Mouse (Mus musculus): ENCODE data around the gene Ptprb. TPM values are rescaled to one million over a fixed set of nuclear protein-coding genes. Genes with fewer than 3 reads are reported as not detected.

Ptprb gene
- total RNA-seq, 2 experiments from 2014 or later, result 16.3 to 23.0 TPM

DNA sequence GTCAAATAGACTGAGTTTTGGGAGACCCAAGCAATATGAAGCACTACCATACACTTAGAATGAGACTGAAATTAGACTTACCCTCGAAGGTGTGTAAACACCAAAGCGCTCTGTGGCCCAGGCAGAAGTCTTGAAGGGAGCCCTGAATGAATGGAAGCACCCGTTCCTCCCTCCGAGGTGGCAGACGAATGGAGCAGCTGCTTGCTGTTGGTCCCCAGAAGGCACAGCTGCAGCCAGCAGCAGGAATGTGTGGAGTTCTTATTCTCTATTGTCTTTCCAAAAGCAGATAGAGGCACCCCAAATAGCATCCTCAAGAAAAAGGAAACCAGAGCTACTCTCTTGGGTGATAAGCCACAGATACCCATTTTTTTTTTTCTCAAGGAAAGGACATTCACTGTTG lies 79.0 kb downstream of the Ptprb start:
- intact Hi-C loops (cut with DNase I), result no loop called here
- no peak for DNase-seq (ENCODE audit: low spot score in 2 of 2)

DNA sequence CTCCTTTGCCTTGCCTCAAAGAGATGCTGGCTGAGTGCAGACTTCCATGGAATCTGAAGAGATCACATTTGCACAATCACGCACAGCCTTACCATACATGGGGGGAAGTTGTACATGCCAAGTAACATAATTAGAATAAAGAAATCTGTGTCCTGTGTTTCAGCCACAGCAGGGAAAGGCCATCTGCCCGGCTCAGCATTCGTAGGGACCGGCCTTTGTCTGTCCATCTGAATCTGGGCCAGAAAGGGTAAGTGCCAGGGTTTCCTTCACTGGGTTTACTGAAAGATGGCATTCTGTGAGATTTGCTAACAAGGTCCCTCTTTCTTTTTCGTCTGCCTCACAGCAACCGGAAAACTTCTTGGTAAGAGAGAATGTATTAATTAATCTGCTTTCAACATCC lies 86.9 kb downstream of the Ptprb start:
- peak; percentile 34 to 59 for DNase-seq (ENCODE audit: low spot score in 2 of 2)
- intact Hi-C loops (cut with DNase I), result no loop called here

DNA sequence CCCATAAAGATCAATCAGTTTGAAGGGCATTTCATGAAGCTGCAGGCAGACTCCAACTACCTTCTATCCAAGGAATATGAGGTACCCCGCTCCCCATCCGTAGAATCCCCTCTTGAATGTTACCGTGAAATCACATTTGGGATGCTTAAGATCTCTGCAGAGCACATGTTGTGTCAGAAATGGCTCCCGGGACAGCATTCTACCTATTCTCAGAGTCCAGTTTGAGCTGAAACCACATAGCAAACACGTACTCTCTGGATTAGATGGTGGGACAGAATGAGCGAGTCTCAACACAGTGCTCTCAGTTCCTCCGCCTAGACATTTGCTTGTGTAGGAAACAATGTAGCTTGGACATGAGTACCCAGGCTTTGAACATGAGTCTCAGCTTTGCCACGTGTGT lies 87.3 kb downstream of the Ptprb start:
- no peak for DNase-seq (ENCODE audit: low spot score in 2 of 2)
- intact Hi-C loops (cut with DNase I), result no loop called here

DNA sequence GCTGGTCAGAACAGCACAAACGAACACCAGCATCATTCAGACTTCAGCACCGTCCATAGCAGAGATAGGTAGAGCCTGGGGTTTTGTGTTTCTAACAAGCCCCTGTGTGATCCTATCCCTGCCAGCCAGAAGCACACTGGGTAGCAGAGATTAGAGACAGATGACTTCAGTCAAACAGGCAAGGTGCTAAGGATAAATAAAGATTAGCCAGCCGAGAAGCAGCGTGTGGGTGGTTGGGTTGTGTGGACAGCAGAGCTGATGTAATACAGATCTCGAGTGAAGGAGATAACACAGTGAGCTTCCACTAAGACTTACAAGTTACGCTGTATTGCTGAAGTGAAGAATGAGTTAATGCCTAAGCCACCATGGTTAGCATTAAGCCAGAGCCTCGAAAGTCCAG lies 89.4 kb downstream of the Ptprb start:
- peak; percentile 13 to 64 for DNase-seq (ENCODE audit: low spot score in 2 of 2)
- intact Hi-C loops (cut with DNase I), result no loop called here

DNA sequence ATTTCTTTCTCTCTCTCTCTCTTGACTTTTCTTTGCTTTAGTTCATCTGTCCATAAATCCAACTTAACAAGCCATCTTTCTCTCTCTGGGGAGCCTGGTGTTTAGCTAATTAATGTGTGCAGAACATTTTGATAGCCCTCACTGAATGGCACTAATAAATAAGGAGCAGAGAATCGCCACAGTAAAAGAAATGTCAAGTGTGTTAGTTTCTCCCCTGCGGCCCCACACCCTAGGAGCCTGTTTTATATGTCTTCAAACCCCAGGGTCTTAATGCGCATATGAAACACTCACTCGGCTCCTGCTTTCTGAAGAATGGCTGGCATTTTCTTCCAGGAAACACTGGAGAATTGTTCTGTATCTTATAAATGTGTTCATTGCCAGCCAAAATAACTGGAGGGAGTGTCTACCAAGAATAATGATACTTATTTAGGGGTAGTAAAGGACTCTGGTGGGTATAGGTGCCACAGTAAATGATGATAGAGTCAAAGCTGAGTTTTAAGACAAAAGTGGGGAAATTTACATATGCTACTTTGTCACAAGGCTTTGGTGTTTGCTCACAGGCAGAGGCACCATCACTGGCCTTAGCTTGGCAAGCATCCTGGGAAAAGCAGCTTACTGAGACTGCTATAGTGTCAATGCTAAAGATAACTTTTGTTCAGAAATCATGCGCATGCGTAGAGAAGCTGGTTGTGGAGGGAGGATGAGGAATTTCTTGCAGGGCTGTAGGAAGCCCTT lies 95.8 kb downstream of the Ptprb start:
- intact Hi-C loops (cut with DNase I), result loop anchor here (5.0 kb wide), 1 partner anchor 61 kb away; no protein-coding TSS in a partner anchor
- peak; percentile 16 to 67 for DNase-seq (ENCODE audit: low spot score in 2 of 2)

DNA sequence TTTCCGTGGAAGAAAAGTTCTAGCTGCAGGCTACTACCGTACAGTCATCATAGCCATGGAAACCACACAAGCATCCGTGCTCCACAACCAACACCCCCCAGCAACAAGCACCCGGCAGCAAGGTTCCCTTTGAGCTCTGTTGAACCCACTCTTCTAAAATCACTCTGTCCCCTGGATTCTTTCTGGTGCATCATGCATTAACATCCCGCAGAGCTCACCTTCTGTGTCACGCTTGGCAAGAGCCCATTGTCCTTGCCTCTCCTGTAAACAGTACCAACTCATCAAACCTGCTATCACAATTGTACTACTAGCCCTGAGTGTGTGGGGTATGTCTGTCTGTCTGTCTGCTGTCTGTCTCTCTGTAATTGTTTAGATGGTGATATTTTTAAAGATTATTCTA lies 98.8 kb downstream of the Ptprb start:
- DNase-seq (ENCODE audit: low spot score in 2 of 2), result no peak
- intact Hi-C loops (cut with DNase I), result loop anchor here (5.0 kb wide), 1 partner anchor 58 kb away; no protein-coding TSS in a partner anchor

DNA sequence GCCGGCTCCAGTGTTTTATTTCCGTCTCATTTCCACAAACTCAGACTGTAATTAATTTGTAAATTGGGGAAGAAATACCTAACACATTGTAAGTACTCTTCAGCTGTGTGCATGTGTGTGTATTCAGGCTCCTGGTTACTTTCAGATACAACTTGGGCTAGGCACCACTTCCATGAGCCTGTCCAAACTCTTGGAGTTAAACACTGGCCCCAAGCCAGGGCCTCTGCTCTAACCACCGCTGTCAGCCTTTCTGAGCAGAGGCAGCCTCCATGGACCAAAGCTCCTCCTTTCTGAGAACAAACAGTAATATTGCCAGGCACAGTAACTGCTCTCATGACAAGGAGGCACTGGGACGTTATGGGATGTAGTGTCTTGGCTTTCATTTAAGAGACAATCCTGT lies 101.5 kb downstream of the Ptprb start:
- intact Hi-C loops (cut with DNase I), result no loop called here
- DNase-seq (ENCODE audit: low spot score in 2 of 2), result no peak

DNA sequence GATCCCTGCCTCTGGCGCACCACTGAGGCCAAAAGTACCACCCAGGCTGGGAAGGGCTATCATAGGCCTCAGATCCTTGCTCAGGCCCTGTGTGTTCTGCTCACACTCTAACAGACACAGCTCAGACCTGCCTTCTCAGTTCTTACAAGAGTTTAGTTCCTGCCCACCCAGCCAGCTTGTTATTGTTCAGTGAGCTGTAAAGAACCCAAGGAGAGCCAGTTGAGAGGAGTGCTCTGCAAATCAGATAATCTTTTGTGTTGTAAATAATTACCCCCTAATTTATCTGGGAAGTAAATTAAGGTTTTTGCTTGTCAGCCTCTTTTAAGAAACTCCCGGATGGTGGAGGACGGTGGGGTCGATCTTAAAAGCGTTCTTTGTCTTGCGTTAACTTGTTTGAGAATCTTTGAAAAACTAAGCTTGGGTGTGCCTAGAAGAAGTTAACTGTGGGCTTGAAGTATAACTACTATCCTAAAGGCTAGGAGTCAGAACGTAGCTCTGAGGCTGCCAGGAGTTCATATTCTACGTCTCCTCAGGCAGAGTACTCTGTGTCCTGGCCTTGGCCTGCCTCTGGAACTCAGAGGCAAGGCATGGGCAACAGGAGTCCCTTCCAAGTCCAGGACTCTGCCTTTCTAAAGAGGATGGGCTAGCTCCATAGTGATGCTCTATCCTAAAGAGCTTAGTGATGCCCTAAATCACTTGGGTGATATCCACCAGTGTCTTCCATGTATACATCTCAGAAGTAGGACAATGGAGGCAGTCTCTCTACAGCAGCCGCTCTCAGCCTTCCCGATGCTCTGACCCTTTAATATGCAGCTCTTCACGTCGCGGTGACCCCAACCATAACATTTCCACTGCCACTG lies 107.7 kb downstream of the Ptprb start:
- intact Hi-C loops (cut with DNase I), result no loop called here
- DNase-seq (ENCODE audit: low spot score in 2 of 2), result no peak

DNA sequence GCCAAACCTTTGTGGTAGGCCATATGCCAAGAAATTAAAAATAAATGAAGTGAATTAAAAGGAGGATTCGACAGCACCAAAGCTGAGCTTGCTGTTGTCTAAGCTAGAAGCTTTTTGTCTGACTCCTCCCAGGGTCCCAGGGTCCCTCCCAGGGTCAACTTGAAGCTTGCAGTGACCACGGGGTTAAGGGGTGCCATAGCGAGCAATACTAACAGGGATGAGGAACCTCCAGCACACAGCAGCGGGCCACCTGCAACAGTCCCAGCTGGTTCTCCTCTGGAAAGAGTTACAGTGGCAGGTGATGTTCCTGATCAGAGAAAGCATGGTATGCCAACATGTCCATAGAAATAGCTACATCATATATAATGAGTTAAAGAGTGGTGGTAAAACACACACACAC lies 109.1 kb downstream of the Ptprb start:
- intact Hi-C loops (cut with DNase I), result no loop called here
- no peak for DNase-seq (ENCODE audit: low spot score in 2 of 2)

DNA sequence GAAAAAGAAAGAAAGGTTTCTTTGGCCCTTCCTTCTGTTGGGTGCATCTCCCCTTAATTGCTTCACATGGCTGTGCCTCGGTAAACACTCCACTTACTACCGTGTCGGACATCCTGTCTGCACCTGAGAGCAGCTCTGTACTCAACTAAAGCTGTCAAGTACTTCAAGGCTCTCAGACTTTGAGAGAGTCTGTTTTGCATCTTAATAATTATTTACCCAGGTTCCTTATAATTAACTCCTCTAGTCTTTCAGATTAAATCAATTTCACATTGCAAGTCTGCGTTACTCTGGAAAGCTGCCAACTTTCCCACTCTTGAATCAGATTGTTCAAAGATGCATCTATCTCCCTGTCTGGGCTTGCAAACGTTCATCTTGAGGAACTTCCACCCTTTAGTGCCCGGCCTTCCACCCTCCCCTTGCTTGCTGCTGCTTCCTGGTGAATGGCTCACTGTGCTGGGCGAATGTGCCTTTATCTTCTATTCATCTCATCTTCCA lies 111.1 kb downstream of the Ptprb start:
- DNase-seq (ENCODE audit: low spot score in 2 of 2), result peak in 1 of 2 experiments; percentile 17
- intact Hi-C loops (cut with DNase I), result no loop called here

DNA sequence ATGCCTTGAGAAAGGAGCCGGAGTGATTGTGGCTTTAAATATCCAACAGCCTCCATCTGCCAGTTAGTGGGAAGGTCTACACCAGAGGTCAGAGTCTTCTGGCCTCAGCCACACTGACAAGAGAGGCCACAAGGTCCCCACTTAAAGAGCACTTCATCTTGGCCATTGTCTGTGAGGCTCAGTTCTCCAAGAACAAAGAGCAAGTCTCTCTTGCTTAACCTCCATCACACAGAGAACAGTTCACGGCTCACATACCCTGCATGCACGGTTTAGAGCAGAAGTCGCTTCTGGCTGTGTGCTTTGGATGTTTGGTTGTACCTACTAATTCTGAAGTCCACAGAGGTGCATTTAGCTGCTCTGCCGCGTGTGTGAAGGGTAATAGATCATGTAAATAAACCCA lies 113.5 kb downstream of the Ptprb start:
- no peak for DNase-seq (ENCODE audit: low spot score in 2 of 2)
- intact Hi-C loops (cut with DNase I), result no loop called here

DNA sequence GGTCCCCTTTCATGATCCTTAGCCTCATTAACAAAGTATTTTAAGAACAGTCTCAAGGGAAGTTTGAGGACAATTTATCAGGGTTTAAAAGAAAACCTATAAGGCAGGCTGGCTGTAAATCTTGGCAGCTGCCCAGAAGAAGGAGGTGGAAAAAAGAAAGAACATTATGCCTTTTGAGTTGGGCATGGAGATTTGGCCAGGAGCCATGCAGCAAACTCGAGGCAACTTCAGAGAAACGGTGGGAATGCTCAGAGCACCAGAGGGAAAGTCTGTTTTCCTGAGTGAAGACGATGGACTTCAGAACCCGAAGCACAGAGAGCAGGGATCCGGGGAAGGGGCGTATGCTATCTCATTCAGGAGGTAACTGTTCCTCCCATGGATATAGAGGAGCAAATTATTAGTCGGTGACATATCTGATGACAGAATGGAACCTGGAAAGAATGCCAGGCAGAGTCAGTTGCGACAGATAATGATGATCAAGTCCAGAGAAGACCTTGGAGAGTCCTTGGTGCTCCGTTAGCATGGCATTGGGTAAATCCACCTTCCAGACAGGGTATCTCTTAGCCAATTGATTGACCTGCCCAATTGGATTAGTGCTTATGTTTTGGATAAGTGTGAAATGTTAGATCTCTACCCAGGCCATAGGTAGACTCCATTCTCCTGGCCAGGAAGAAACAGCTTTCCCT lies 118.6 kb downstream of the Ptprb start:
- intact Hi-C loops (cut with DNase I), result no loop called here
- DNase-seq (ENCODE audit: low spot score in 2 of 2), result peak; percentile 63 to 67

DNA sequence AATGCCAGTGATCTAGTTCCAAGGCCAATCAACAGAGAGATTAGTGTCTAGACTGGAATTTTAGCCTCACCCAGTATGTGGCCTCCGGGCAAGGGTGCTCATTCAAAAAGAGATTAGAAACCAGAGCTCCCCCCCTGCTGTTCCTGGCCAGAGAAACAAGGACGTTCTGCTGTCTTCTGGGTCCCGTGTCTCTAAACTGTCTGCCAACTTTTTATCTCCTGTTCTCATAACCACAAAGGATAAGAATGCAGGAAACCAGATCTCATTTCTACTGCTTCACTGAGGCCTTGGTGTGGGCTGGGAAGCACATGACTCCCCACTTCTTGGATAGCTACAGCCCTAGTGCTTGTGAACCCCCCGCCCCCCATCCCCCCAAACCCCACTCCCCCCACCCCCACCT lies 119.3 kb downstream of the Ptprb start:
- intact Hi-C loops (cut with DNase I), result no loop called here
- DNase-seq (ENCODE audit: low spot score in 2 of 2), result no peak

DNA sequence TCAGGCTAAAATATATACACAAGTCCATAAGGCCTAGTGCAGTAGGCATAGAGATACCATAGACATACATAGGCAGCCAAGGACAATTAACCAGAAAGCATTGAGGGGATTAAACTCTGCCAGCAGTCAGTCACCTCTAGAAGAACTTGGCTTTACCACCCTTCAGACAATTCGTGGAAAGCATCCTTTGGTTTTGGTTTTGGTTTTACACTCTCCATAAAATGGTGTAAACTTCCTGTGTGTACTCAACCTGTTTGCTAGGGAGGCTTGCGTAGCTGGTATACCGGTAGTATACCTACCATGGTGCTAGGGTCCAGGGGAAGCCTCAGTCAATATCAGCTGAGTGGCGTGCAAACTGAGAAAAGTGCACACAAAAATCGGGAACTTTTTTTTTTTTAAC lies 121.0 kb downstream of the Ptprb start:
- DNase-seq (ENCODE audit: low spot score in 2 of 2), result no peak
- intact Hi-C loops (cut with DNase I), result no loop called here

DNA sequence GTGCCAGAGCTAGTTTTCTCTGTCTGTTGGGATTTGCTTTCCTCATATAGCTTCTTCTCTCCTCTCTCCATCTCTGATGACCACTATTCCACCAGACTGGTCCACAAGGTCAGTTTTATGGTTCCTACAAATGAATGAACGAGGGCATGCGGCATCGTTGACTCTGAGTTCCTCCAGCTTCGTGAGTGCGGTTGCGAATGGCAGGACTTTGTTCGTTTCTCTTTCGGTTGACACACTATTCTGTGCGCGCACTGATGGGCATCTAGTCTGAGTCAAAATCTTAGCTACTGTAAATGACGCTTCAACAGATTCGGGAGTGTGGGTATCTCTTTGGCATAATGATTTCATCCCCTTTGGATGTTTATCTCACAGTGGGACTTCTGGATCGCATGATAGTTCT lies 121.6 kb downstream of the Ptprb start:
- intact Hi-C loops (cut with DNase I), result no loop called here
- DNase-seq (ENCODE audit: low spot score in 2 of 2), result no peak

DNA sequence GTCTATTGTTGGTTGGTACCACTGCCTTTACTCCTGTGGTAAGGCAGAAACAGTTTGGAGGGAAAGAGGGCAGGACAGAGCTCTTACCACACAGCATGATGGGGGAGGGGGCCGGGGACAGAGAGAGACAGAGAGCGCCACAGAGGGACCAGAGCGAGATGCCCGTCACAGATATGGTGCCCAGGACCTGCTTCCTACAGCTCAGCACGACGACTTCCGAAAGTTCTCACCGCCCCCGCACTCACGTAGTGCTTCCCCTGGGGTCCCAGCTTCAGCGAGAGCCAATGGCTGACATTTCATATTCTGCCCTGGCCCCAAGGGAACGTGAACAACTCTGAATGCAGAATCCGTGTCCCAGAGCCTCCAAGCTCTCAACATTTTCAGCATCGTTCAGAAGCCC lies 122.2 kb downstream of the Ptprb start:
- intact Hi-C loops (cut with DNase I), result no loop called here
- DNase-seq (ENCODE audit: low spot score in 2 of 2), result no peak

DNA sequence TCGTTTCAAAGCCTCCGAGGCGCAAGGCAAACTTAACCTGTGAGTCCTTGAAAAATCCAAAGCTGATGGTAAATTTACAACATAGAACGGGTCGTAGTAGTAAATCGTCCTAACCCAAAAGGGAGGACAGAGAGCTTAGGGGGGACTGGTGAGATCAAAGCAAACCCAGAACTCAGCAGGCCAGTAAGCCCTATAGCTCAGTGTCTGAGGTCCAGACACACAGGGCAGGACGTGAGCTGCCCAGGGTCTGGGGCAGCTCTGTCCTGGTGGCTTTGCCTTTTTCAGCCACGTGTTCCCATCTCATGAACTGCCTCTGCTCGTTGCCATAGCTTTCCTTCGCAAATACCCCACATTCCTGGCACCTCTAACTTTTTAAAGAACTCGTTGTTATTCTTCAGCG lies 122.7 kb downstream of the Ptprb start:
- intact Hi-C loops (cut with DNase I), result no loop called here
- no peak for DNase-seq (ENCODE audit: low spot score in 2 of 2)

DNA sequence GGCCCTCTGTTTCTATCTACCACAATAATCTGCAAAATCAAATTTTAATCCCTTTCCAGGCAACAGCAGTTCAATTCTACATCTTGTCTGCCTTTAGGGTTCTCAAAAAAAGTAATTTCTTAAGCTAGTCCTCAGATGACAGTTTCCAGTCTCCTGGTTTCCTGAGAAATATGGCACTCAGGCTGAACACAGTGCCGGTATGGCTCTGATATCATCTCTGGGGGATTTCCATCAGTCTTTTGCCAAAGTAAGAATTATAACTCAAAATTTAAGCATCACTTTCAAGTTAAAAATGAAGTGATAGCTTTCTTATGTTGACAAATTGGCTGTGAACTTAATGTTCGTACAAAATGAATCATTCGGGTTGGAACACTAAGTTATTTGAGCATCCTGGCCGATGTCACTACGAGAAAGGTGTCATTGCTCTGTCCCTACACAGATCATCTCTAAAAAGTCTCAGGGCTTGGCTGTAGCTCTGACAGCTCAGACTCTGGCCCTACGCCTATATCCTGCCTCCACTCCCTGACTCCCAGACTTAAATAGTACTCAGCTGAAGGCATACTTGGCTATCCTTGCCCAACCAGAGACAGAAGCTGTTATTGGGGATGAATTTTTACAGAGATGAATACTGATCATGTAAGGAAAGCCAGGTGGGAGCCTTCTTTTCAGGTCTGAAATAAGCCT lies 127.6 kb downstream of the Ptprb start:
- peak in 1 of 2 experiments; percentile 77 for DNase-seq (ENCODE audit: low spot score in 2 of 2)
- intact Hi-C loops (cut with DNase I), result loop anchor here (1.0 to 5.0 kb wide), 3 partner anchors 26 to 112 kb away; partner anchors contain the start of gene Kcnmb4

DNA sequence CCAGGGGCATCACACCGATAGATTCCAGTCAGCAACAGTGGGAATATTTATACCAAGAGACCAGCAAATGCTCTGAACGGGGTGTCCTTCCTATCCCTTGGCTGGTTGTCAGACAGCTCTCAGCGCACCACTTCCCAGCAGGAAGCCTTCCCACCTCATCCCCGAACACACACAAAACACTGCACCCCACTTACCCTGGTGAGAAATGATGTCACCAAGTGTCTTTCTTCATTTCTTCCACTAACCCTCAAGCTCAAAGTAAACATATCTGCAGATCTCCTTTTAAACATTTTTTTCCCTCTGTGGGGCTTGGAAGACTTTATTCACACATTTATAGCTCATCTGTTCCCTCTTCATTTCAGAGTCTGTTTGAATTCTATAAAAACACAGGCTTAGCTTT lies 128.4 kb downstream of the Ptprb start:
- intact Hi-C loops (cut with DNase I), result loop anchor here (1.0 to 5.0 kb wide), 3 partner anchors 25 to 112 kb away; partner anchors contain the start of gene Kcnmb4
- DNase-seq (ENCODE audit: low spot score in 2 of 2), result peak; percentile 38 to 87
